17 mouse cellular contexts compared by ENCODE assay signal in the genomic region with DNA sequence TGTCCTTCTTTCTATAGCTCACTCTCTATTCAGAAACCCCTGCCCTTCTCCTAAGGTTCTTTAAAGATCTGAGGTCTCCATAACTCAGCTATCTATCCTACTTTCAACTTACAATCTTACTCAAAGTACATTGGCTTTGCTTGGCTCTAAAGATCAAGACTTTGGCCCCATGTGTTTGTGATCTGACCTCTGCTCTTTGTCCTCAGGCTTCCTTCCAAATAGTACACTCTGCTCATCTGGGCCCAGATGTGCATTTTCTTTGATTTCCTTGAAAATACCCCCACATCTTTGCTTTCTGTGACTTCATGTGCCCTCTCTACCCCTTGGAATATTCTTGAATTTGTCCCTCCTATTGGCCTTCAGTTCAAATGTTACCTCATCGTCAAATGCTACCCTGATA.
"Had no signal": no experiment of that assay in that cellular context is flagged by ENCODE, and none has a peak within 500 bp of the region (broad histone marks: within the 10 kb centered on the region; RNA-seq: fewer than 3 reads in every experiment).

No protein-coding gene starts in this region.

- H3K9me3 ChIP-seq: lung, embryonic 15.5 days; megakaryocyte, embryonic 14.5 days; midbrain, embryonic 13.5 days; midbrain, embryonic 15.5 days; neural tube, embryonic 12.5 days; stomach, embryonic 15.5 days had no signal

- H3K4me3 ChIP-seq: lung, embryonic 15.5 days; megakaryocyte, embryonic 14.5 days; midbrain, embryonic 13.5 days; midbrain, embryonic 15.5 days; neural tube, embryonic 12.5 days; stomach, embryonic 15.5 days had no signal

- H3K27me3 ChIP-seq: lung, embryonic 15.5 days; megakaryocyte, embryonic 14.5 days; midbrain, embryonic 13.5 days; midbrain, embryonic 15.5 days; neural tube, embryonic 12.5 days; stomach, embryonic 15.5 days had no signal

- H3K36me3 ChIP-seq: lung, embryonic 15.5 days; midbrain, embryonic 13.5 days; midbrain, embryonic 15.5 days; neural tube, embryonic 12.5 days; stomach, embryonic 15.5 days had no signal

- H3K27ac ChIP-seq: lung, embryonic 15.5 days; macrophage; midbrain, embryonic 13.5 days; midbrain, embryonic 15.5 days; neural tube, embryonic 12.5 days; stomach, embryonic 15.5 days; stomach, postnatal 0 days had no signal

- H3K4me2 ChIP-seq: lung, embryonic 15.5 days; midbrain, embryonic 11.5 days; midbrain, embryonic 13.5 days; midbrain, embryonic 15.5 days; neural tube, embryonic 12.5 days; stomach, embryonic 15.5 days had no signal

- H3K9ac ChIP-seq: lung, embryonic 15.5 days; midbrain, embryonic 13.5 days; midbrain, embryonic 15.5 days; neural tube, embryonic 12.5 days; stomach, embryonic 15.5 days had no signal

- DNase-seq: lung, adult 2 months; lung, postnatal 14 days; lung, postnatal 36 days; right cerebral cortex, postnatal 14 days; thymus, adult 2 months; thymus, postnatal 25 days; thymus, postnatal 4 days had no signal

- H3K4me1 ChIP-seq: lung, embryonic 15.5 days; megakaryocyte, embryonic 14.5 days; midbrain, embryonic 15.5 days; neural tube, embryonic 12.5 days; stomach, embryonic 15.5 days had no signal

- ATAC-seq: lung, postnatal 0 days; midbrain, embryonic 13.5 days; midbrain, embryonic 15.5 days had no signal
